Mouse (Mus musculus): ENCODE measurements around the gene Scml4. TPM values are rescaled to one million over a fixed set of nuclear protein-coding genes. Genes with fewer than 3 reads are reported as not detected.

The Scml4 gene
- polyA plus RNA-seq, 1 experiment: 2.3 TPM

- H3K79me3 ChIP-seq (ENCODE audit: low read depth): no peaks in the 10 kb centered on the region
- TF ChIP-seq FOSL1 (IDR thresholded peaks at IDR 0.05; ENCODE audit: insufficient read depth, low read length, poor library complexity, severe bottlenecking): no peak
- no peak for TF ChIP-seq CEBPB (IDR thresholded peaks at IDR 0.05; ENCODE audit: low read depth)
- no peak for TF ChIP-seq MAX (IDR thresholded peaks at IDR 0.05)
- TF ChIP-seq MYOD1 (IDR thresholded peaks at IDR 0.05; ENCODE audit: control insufficient read depth, insufficient read length, low read depth): no peak
- no peak for TF ChIP-seq MYOG (IDR thresholded peaks at IDR 0.05; ENCODE audit: control insufficient read depth, extremely low read depth, insufficient read length)
- no peak for TF ChIP-seq USF1 (IDR thresholded peaks at IDR 0.05; ENCODE audit: low read depth)
- no peak for TF ChIP-seq CTCF (IDR thresholded peaks at IDR 0.05; ENCODE audit: control insufficient read depth, insufficient read depth, insufficient read length)
- no peaks in the 10 kb centered on the region for H3K27me3 ChIP-seq (ENCODE audit: control insufficient read depth, insufficient read depth, insufficient read length)
- H3K79me2 ChIP-seq (ENCODE audit: control insufficient read depth, insufficient read depth): no peaks in the 10 kb centered on the region
- H3K4me3 ChIP-seq (ENCODE audit: insufficient read depth, poor library complexity, severe bottlenecking): no peak overlapping the region
- H3ac ChIP-seq (ENCODE audit: control insufficient read depth, insufficient read length, low read depth): no peak overlapping the region
- H3K36me3 ChIP-seq (ENCODE audit: control insufficient read depth, insufficient read depth): no peaks in the 10 kb centered on the region
Measured at GRCm38 (mm10) chr10:42984886-42985285, 124.7 kb downstream of the Scml4 start.

DNA sequence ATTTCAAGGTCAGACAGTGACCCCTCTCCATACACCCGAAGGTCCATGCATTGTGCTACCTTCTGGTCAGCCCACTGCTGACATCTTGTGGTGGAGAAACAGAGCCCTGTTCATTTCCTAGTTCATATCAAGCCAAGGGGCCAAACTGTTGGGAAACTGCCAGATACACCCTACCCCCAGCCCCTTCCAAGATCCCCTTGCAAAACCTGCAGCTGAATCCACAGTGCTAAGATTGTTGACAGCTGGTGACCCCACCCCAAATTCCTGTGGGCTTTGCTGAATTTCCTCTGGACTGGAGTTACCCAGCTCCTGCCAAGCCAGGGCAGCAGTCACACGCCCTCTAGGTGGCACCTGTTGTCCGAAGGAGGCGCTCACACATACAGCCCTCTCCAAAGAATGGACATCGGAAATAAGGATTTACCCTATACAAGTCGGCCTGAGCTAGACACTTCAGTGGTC is 127.5 kb downstream of the Scml4 start:
- H3ac ChIP-seq (ENCODE audit: control insufficient read depth, insufficient read length, low read depth): no peak overlapping the region
- peak; percentile 58 for TF ChIP-seq MYOD1 (IDR thresholded peaks at IDR 0.05; ENCODE audit: control insufficient read depth, insufficient read length, low read depth)
- TF ChIP-seq CTCF (IDR thresholded peaks at IDR 0.05; ENCODE audit: control insufficient read depth, insufficient read depth, insufficient read length): peak; percentile 51
- no peak for TF ChIP-seq MAX (IDR thresholded peaks at IDR 0.05)
- H3K36me3 ChIP-seq (ENCODE audit: control insufficient read depth, insufficient read depth): no peaks in the 10 kb centered on the region
- H3K79me2 ChIP-seq (ENCODE audit: control insufficient read depth, insufficient read depth): no peaks in the 10 kb centered on the region
- H3K79me3 ChIP-seq (ENCODE audit: low read depth): no peaks in the 10 kb centered on the region
- no peaks in the 10 kb centered on the region for H3K27me3 ChIP-seq (ENCODE audit: control insufficient read depth, insufficient read depth, insufficient read length)
- no peak overlapping the region for H3K4me3 ChIP-seq (ENCODE audit: insufficient read depth, poor library complexity, severe bottlenecking)

GRCm38 (mm10) chr10:42988627-42989026 is 128.5 kb downstream of the Scml4 start:
- peak; percentile 99 for TF ChIP-seq USF1 (IDR thresholded peaks at IDR 0.05; ENCODE audit: low read depth)
- TF ChIP-seq CEBPB (IDR thresholded peaks at IDR 0.05; ENCODE audit: low read depth): no peak
- TF ChIP-seq MAX (IDR thresholded peaks at IDR 0.05): peak; percentile 89
- no peaks in the 10 kb centered on the region for H3K79me2 ChIP-seq (ENCODE audit: control insufficient read depth, insufficient read depth)

DNA sequence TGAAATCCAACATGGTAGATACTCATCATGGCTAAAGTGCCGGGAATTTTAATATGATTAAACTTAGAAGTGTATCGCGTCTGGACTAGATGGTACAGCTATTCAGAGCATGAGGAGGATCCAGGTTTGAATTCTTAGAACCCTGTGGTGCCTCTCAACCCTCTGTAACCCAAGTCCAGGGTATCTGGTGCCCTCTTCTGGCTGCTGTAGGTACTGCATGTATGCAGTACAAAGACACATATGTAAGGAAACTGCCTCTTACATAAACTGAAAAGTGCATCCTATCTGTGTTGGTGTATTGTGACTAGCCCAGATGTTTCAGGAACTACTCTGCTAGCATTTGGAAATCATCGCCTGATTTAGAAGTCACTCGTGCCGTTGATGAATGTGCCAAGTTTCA is 129.7 kb downstream of the Scml4 start:
- no peak overlapping the region for H3K4me3 ChIP-seq (ENCODE audit: insufficient read depth, poor library complexity, severe bottlenecking)
- no peaks in the 10 kb centered on the region for H3K79me2 ChIP-seq (ENCODE audit: control insufficient read depth, insufficient read depth)
- no peaks in the 10 kb centered on the region for H3K36me3 ChIP-seq (ENCODE audit: control insufficient read depth, insufficient read depth)
- no peak overlapping the region for H3ac ChIP-seq (ENCODE audit: control insufficient read depth, insufficient read length, low read depth)
- H3K27me3 ChIP-seq (ENCODE audit: control insufficient read depth, insufficient read depth, insufficient read length): no peaks in the 10 kb centered on the region
- TF ChIP-seq CEBPB (IDR thresholded peaks at IDR 0.05; ENCODE audit: low read depth): no peak
- no peak for TF ChIP-seq FOSL1 (IDR thresholded peaks at IDR 0.05; ENCODE audit: insufficient read depth, low read length, poor library complexity, severe bottlenecking)
- peak; percentile 23 for TF ChIP-seq CTCF (IDR thresholded peaks at IDR 0.05; ENCODE audit: control insufficient read depth, insufficient read depth, insufficient read length)
- TF ChIP-seq MAX (IDR thresholded peaks at IDR 0.05): peak; percentile 37
- no peaks in the 10 kb centered on the region for H3K79me3 ChIP-seq (ENCODE audit: low read depth)

More at GRCm38 (mm10) chr10:42988627-42989026, 128.5 kb downstream of the Scml4 start:
- Histone ChIP-seq H3ac (ENCODE audit: control insufficient read depth, insufficient read length, low read depth) (no peak overlapping the region), H3K27me3 (ENCODE audit: control insufficient read depth, insufficient read depth, insufficient read length) (no peaks in the 10 kb centered on the region), H3K36me3 (ENCODE audit: control insufficient read depth, insufficient read depth) (no peaks in the 10 kb centered on the region), H3K79me3 (ENCODE audit: low read depth) (no peaks in the 10 kb centered on the region), H3K4me3 (ENCODE audit: insufficient read depth, poor library complexity, severe bottlenecking) (no peak overlapping the region)

DNA sequence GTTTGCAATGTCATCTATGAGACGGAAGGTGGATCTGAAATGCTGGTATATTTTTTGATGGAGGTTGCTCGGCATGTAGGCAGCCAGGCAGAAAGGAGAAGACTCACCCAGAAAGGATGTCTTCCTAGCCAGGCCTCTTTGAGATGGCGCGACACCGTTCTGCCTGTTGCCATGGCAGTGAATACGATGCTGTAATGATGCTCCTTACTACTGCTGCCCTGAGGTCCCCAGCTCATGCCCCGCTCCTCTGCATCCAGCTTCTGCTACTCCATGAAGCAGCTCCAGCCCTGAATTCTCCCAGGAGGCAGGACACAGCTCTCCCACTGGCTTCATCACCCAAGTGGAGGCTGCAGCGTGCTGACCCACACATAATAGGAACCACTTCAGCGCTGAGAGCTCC is 130.8 kb downstream of the Scml4 start:
- no peak overlapping the region for H3ac ChIP-seq (ENCODE audit: control insufficient read depth, insufficient read length, low read depth)
- no peak overlapping the region for H3K4me3 ChIP-seq (ENCODE audit: insufficient read depth, poor library complexity, severe bottlenecking)
- no peak for TF ChIP-seq MYOD1 (IDR thresholded peaks at IDR 0.05; ENCODE audit: control insufficient read depth, insufficient read length, low read depth)
- TF ChIP-seq FOSL1 (IDR thresholded peaks at IDR 0.05; ENCODE audit: insufficient read depth, low read length, poor library complexity, severe bottlenecking): no peak
- no peak for TF ChIP-seq CTCF (IDR thresholded peaks at IDR 0.05; ENCODE audit: control insufficient read depth, insufficient read depth, insufficient read length)
- TF ChIP-seq CEBPB (IDR thresholded peaks at IDR 0.05; ENCODE audit: low read depth): no peak
- no peak for TF ChIP-seq USF1 (IDR thresholded peaks at IDR 0.05; ENCODE audit: low read depth)
- TF ChIP-seq MAX (IDR thresholded peaks at IDR 0.05): no peak
- no peak for TF ChIP-seq MYOG (IDR thresholded peaks at IDR 0.05; ENCODE audit: control insufficient read depth, extremely low read depth, insufficient read length)
- H3K36me3 ChIP-seq (ENCODE audit: control insufficient read depth, insufficient read depth): no peaks in the 10 kb centered on the region
- no peaks in the 10 kb centered on the region for H3K79me3 ChIP-seq (ENCODE audit: low read depth)
- no peaks in the 10 kb centered on the region for H3K27me3 ChIP-seq (ENCODE audit: control insufficient read depth, insufficient read depth, insufficient read length)
- no peaks in the 10 kb centered on the region for H3K79me2 ChIP-seq (ENCODE audit: control insufficient read depth, insufficient read depth)

- Histone ChIP-seq H3K4me3 (ENCODE audit: insufficient read depth, poor library complexity, severe bottlenecking) (no peak overlapping the region), H3K79me2 (ENCODE audit: control insufficient read depth, insufficient read depth) (no peaks in the 10 kb centered on the region), H3K27me3 (ENCODE audit: control insufficient read depth, insufficient read depth, insufficient read length) (no peaks in the 10 kb centered on the region), H3ac (ENCODE audit: control insufficient read depth, insufficient read length, low read depth) (no peak overlapping the region), H3K79me3 (ENCODE audit: low read depth) (no peaks in the 10 kb centered on the region), H3K36me3 (ENCODE audit: control insufficient read depth, insufficient read depth) (no peaks in the 10 kb centered on the region)
- no peak for TF ChIP-seq CTCF (IDR thresholded peaks at IDR 0.05; ENCODE audit: control insufficient read depth, insufficient read depth, insufficient read length)
- TF ChIP-seq FOSL1 (IDR thresholded peaks at IDR 0.05; ENCODE audit: insufficient read depth, low read length, poor library complexity, severe bottlenecking): no peak
- TF ChIP-seq MYOD1 (IDR thresholded peaks at IDR 0.05; ENCODE audit: control insufficient read depth, insufficient read length, low read depth): no peak
- no peak for TF ChIP-seq USF1 (IDR thresholded peaks at IDR 0.05; ENCODE audit: low read depth)
- no peak for TF ChIP-seq MAX (IDR thresholded peaks at IDR 0.05)
- TF ChIP-seq MYOG (IDR thresholded peaks at IDR 0.05; ENCODE audit: control insufficient read depth, extremely low read depth, insufficient read length): no peak
- no peak for TF ChIP-seq CEBPB (IDR thresholded peaks at IDR 0.05; ENCODE audit: low read depth)
Measured at GRCm38 (mm10) chr10:42994331-42994782, 134.2 kb downstream of the Scml4 start.

All from C2C12 (cell line).